Mouse (Mus musculus) gastrocnemius, postnatal 14 days (tissue): Measurements from ENCODE around the gene Tspan15. TPM values are rescaled to one million over a fixed set of nuclear protein-coding genes. Genes with fewer than 3 reads are reported as not detected.

Experiments used
- DNase-seq: peaks from one replicate; pipeline ENCODE4 v3.0.0; 2021; ENCODE audit warnings: mixed read lengths
- intact Hi-C: fragments of 180-260 bp; cut with DNase I; formaldehyde crosslinking; loops from one replicate; pipeline ENCODE4 v1.15.1; 2025; ENCODE audit warnings: low total_unique reads
- total RNA-seq, 2 experiments: library from RNA; stranded (reverse); gene quantifications; 2 replicates each; pipeline ENCODE4 v1.2.3; 2021

Tspan15 gene
- total RNA-seq, 2 experiments from 2014 or later, result 11.4 TPM

DNA sequence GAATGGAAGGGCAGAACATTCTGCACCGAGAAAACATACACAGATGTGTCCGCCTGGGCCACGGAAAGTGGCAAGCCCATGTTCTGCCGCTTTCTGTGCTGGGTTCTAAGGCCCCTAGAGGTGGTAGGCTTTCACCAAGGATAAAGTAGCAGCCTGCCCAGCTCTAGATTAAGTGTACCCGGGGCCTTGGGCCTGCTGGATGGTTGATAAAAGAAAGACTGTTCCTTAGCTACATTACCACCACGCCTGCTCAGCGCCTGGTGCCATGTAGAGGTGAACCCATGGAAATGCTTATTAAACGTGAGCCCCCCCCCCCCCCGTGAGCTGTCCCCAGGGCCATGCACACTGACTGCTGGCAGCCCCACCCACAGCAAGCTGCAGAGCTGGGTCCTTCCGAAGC, 6.2 kb upstream of the Tspan15 start:
- intact Hi-C loops, result no loop called here
- no peak for DNase-seq

DNA sequence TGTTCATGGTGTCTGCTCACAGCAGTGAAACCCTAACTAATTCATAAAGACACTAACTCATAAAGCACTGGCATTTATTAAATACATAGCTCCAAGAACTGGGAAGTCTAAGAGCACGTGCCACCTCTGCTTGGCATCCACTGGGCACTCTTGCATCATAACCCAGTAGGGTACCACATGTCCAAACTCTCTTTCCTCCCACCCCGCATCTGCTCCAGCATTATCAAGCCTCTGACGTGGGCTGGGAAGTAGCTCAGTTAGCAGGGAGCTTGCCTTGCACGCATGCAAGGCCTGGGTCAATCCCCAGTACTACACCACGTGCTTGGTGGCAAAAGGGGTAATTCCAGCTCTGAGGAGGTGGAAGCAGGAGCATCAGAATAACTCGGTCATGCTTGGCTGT, 5.1 kb upstream of the Tspan15 start:
- intact Hi-C loops, result no loop called here

DNA sequence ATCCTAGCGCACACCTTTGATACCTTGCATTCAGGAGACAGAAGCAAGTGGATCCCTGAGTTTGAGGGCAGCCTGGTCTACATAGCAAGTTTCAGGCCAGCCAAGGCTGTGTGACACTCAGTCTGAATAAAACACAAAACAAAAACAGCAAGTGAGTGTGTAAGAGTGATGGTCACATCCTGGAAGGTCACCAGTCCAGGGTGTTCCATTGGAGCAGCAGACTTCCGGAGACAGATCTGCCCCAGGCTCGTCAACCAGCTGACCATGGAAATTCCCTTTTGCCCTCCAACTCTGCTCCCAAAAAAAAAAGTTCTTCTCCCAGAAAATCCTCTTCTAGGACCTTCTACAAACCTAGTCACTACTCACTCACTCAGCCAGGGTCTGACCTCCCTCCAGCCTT, 760 bp upstream of the Tspan15 start:
- intact Hi-C loops, result no loop called here
- no peak for DNase-seq

More for the DNA sequence above, 5.1 kb upstream of the Tspan15 start:
- DNase-seq, result no peak

DNA sequence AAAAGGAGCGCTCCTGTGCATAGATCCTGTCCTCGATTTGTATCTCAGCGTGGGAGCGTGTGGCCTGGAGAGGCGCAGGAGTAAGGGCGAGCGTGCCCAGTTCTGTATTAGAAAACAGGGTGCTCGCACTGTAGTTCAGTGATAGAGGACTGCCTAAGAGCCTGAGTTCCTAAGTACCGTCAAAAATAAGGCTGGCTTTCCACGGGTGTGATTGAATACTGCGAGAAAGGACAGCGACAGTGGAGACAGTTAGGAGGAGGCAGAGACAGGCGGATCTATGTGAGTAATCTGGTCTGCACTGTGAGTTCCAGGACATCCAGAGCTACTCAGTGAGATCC, 313 bp upstream of the Tspan15 start:
- intact Hi-C loops, result no loop called here
- DNase-seq, result no peak

DNA sequence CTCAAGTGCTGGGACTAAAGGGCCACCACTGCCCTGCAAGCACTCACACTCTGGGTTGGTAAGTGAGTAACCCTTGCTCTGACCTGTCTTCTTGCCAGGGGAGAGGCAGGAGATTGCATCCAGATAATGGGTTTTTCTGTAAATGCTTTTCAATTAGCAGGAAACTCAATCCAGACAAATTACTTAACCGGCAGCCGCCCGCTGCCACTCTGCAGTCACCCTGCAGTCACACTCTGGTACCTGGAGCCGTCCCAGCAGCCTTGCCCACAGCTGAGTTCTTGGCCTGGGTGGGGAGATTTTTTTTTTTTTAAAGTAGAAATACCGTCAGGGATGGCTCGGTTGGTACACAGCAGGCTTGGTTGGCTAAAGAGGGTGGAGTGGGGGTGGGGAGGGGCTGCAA, 2.9 kb downstream of the Tspan15 start:
- intact Hi-C loops, result loop anchor here (5.0 kb wide), 1 partner anchor 36 kb away; no protein-coding TSS in a partner anchor
- peak; percentile 25 for DNase-seq

DNA sequence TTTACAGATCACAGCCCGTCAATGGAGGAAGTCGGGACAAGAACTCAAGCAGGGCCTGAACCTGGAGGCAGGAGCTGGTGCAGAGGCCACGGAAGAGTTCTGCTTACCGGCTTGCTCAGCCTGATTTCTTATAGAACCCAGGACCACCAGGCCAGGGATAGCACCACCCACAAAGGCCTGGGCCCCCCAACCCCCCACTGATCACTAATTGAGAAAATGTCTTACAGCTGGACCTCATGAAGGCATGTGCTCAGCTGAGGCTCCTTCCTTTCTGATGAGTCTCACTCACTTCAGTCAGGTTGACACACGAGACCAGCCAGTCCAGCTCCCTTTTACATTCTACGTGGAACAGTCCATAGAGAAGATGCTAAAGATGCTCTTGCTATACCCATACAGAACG, 5.2 kb downstream of the Tspan15 start:
- DNase-seq, result no peak
- intact Hi-C loops, result loop anchor here (5.0 kb wide), 1 partner anchor 34 kb away; no protein-coding TSS in a partner anchor

DNA sequence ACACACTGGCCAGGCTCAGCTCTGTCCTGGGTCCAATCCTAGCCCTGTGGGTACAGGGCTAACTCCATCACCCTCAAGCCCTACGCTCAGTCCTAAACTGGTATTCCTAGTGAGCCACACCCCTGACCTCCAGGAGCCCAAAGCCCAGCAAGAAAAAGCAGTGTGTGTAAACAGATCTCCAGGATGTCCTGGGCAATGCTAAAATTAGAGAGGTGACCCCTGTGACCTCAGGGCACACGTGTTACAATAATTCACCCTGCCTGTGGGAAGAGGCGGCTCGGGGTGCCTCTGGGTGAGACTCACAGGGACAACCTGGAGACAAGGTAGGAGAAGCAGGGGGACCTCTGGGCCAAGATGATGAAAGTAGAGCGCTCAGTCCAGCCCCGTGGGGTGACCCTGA, 6.8 kb downstream of the Tspan15 start:
- intact Hi-C loops, result no loop called here
- DNase-seq, result peak; percentile 34

DNA sequence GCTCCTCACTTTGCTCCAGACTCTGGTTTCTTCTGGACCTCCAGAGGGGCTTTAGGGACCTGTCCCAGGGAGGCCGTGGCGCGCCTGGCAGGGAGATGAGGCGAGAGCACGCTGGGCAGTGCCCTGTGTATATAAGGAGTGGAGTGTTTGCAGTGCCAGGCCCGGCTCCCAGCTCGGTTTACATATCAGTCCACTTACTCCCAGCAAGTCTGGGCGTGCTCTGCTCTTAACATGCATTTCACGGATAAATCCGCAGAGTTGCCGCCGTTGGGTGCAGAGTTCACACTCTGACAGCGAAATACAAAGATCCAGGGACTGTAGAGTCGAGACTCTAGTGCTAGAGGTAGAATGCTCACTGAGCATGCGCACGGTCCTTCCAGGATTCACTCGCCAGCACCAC, 8.3 kb downstream of the Tspan15 start:
- DNase-seq, result peak; percentile 35
- intact Hi-C loops, result no loop called here

DNA sequence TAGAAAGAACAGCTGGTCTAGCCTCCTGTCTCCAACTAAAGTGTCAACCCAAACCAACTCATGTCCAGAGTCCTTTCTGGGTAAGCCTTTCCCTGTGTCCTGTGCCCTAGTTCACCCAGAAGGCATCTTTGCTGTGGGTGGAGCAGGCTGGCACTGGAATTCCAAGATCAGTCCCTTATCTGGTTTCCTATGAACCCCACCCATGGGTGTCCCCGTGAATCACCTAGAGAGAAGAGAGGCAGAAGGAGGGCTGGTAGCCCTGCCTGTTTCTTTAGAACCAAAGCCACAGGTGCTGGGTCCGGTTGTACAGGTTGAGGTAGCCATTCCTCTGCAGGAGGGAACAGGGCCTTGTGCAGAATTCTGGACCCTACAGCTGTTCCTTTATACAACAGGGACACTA, 9.4 kb downstream of the Tspan15 start:
- DNase-seq, result no peak
- intact Hi-C loops, result no loop called here

DNA sequence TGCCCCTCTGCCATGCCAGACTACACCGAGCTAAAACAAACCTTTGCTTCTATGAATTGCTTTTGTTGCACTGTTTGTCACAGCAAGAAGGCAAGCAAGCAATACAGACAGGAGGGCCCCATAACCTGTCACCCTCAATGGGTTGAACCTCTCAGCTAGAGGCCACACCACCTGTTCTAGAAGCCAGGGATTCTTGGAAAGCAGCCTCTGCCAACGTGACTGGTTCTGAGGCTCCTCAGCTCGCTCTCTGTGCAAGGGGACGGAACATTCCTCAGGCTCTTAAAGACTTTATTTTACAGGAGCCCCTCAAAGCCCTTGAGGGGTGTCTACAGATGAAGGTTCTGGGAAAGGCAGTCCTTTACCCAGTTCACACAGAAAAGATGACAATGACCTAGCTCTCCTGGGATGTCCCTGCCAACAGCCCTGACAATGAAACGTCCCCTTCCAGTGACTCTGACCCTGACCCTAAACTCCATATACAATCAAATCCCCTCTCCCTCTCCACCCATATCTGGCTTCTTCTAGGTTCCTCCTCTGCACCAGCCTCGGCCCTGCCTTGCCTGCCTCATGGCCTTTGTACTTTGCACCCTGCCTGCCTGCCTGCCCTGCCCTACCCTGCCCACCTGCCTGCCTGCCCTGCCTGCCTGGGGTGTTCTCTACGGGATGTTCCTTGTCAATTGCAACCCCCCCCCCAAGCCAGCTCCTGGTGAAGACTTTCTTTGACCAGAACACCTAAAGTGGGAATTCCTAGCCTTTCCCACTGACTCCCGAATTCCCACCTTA, 10.1 kb downstream of the Tspan15 start:
- no peak for DNase-seq
- intact Hi-C loops, result no loop called here

DNA sequence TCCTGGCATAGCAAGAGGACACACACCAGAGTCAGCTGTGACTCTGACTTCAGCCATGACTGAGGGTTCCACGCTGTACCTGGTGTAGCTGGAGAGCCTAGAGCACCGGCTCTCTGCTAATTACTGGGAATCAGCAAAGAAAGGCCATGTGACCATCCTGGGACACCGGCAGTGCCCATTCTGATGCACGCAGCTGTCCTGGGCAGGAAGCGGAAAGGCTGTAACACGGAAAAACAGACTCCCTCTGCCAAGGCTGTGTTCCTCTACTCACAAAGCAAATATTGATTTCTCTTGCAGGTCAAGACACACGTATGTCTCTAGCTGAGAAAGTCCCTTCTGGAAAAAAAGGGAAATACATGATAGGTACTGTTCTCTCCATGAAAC, 12.3 kb downstream of the Tspan15 start:
- intact Hi-C loops, result no loop called here
- no peak for DNase-seq

DNA sequence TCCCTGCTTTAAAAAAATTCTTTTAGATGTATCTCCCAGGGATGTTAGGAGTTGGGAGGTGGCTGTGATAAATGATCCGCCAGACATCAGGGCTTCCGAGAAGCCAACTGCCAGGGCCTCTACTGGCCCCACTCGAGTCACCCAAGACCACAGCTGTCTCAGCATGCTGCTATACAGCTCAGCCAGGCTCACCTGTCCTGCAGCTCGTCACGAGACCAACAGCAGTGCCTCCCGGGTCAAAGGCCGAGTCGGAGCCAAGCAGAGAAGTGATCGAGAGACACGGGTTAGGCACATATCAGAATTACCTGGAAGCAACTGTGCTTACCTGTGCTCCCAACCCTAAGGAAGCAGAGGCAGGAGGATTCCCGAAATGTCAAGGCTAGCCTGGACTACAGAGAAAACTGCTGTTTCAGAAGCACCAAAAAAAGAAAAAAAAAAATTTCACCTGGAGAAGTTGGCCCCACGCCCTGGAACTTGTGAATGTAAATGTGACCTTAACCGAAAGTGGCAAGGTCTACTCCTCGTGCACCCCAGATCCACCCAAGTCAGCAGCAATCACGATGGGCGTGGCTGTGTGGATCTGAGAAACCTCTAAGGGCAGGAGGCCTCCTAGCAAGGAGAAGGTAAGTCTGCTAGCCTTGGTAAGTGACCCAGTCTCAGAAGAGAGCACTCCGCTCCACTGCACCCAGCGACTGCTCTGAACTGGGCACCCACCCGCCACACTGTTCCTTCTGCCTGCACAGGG, 12.8 kb downstream of the Tspan15 start:
- intact Hi-C loops, result no loop called here
- no peak for DNase-seq

DNA sequence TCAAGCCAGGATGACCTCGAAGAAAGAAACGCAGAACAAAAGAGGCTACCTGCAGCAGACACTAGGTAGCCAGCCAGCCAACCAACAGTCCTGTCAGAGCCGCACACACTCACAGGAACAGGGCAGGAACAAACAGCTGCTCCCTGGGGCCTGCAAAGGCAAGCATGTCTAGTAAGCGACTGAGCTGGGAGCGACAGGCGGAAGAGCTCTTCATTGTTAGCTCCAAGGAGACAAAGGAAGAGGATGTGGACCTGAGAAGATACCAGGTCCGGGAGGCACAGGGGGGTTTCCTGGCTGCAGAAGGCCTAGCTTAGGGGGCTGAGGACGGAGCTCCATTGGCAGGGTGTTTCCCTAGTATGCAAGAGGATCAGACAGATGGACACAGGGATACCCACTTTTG, 13.9 kb downstream of the Tspan15 start:
- intact Hi-C loops, result no loop called here

DNA sequence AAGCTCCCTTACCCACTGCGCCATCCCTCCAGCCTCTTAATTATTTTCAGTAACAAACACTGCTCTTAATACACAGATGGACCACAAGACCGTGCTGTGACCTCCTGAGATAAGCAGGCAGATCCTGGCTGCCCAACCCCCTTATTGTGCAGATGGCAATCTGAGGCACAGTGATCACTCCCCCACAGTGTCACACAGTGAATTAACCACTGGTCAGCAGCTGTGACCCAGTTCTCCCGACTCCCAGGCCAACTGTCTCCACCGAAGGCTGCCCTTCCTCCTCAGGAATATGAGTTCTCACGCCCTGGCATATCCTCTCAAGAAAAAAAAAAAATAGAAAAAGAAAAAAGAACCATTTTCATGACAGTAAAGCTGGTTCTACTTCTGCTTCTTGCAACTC, 14.5 kb downstream of the Tspan15 start:
- intact Hi-C loops, result no loop called here
- DNase-seq, result no peak

More for the DNA sequence above, 13.9 kb downstream of the Tspan15 start:
- DNase-seq, result no peak

DNA sequence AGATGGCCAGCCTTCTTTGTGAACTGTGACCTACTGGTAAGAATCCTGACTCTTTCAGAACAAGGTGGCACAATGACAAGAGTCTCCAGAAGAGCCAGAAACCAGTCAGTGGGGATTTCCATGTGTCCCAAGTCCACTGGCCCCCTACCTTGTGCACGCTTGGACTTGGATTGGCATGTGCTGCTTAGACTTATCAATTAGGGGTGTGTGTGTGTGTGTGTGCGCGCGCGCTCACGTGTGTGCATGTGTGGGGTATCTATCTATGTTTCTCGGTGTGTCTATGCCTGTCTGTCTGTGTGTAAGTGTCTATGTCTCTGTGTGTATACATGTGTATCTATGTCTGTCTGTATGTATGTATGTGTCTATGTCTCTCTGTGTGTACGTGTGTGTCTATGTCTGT, 15.4 kb downstream of the Tspan15 start:
- DNase-seq, result no peak
- intact Hi-C loops, result no loop called here

DNA sequence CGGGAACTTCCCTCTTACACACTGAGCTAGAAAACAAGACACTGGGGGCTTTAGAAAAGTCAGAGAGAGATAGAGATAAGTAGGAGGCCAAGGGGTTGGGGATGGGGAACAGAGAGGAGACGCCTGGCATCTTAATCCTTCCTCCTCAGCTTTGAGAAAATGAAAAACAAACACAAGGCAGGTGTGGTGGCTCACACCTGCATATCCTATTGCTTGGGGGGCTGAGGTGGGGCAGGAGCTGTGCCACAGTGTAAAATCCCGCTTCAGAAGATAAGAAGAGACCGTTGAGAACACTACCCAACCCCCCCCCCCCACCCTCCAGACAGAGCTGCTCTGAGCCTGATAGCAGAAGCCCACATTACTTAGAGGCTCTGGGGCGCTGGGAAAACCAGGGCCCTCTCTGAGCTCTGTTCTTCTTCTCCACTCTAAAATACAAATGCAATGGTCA, 15.9 kb downstream of the Tspan15 start:
- intact Hi-C loops, result no loop called here
- no peak for DNase-seq

DNA sequence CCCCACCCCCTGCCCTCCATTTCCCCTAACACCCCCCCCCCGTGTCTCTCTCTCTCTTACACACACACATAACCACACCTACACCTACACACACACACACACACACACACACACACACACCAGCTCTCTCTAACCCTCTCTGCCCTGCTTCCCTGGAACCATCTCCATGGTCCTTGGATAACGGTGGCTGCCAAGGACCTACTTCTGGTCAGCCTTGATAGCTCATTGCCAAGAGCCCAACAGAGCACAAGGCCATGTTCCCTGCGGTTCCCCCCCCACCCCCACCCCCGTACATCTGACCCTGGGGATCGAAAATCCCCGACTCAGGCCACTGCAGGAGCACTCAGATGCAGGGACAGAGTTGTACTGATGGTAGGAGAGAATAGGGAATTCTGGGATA, 19.7 kb downstream of the Tspan15 start:
- DNase-seq, result no peak
- intact Hi-C loops, result no loop called here

DNA sequence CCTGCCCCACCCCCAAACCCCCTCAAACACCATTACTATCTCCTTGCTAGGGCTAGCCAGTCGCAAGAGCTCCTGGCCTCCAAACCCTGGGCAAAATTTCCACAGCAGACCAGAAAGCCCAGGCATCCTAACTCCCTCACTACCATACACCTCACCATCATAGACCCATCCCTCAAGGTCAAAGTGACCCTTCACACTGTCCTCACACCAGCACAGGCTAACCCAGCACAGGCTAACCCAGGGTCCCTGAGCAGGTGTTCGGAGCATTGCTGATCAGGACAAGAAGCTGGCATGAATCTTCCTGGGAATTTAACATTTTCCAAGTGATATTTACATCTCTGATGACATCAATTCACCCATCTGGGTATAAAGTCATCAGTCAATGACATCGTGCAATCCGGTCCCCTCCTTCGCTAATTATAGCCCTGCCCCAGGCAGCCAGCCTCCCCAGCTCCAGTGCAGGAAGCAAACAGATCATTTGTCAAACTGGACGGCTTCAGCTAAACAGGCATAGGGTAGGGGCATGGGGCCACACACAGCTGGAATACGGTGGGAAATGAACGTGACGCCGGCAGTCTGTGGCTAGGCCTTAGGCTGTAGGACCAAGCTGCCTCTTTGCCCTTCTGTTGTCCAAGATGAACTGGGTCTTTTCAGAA, 22.7 kb downstream of the Tspan15 start:
- DNase-seq, result no peak
- intact Hi-C loops, result no loop called here

DNA sequence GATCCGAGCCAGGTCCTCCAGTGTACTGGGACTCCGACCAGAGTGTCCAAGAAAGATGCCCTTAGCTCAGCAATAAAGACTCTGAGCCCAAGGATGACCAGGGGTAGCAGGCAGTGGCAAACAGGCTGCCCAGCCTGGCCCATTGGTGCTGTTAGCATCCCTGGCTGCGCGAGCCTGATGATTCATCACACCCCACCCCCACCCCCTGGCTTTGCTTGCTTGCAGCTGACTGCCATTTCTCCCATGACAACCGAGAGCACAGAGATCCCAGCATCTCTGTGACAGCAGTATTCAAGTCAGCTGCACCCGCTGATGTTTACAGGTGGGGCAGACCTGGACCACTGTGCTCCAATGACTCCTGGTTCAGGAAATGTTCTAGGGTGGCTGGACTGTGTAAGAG, 28.5 kb downstream of the Tspan15 start:
- intact Hi-C loops, result no loop called here
- DNase-seq, result peak; percentile 32

DNA sequence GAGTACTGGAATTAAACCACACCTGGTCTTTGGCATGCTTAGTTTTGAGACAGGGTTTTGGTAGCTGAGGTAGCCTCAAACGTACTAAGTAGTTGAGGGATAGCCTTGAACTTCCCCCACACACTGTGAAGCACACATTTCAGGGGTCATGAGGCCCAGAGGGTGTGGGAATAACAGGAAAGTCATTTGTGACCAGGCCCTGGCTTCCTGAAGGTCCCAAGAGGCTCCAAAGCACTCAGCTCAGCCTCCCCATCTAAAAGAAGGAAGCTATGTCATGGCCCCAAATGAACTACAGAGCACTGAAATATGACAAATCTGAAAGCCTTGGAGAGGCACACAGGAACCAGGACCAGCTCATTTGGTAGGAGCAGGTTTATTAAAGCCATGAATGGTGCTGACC, 32.2 kb downstream of the Tspan15 start:
- intact Hi-C loops, result no loop called here
- DNase-seq, result no peak

DNA sequence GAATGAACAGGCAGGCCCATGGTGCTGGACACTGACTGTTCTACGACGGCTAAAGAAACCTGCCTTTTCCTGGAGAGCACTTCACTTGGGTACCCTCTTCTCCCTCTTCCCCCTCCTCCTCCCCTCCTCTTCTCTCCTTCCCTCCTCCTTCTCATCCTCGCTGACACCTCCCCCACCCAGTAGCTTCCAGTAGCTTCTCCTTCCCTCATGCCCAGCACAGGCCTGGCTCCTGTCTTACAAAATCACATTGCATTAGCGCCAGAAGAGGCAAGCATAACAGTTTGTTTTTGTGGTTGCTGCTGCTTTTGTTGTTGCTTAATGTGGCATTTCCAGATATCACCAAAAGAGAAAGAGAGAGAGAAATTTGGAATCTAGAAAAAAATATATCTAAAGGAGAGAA, 33.6 kb downstream of the Tspan15 start:
- DNase-seq, result no peak
- intact Hi-C loops, result no loop called here
